Mouse (Mus musculus) lung, postnatal 14 days (tissue): ENCODE results near the gene Mdp1.
A peak's percentile ranks its signal among the peaks of the same experiment; 100 is the strongest.

Experiments used
- DNase-seq: peaks from one replicate; pipeline ENCODE4 v3.0.0; 2021

Mdp1 gene

GRCm38 (mm10) chr14:55659960-55660573, at the start of gene Mdp1:
TSS of gene Mdp1 (minus strand) at chr14:55660508.
- DNase-seq: peak; percentile 76

DNA sequence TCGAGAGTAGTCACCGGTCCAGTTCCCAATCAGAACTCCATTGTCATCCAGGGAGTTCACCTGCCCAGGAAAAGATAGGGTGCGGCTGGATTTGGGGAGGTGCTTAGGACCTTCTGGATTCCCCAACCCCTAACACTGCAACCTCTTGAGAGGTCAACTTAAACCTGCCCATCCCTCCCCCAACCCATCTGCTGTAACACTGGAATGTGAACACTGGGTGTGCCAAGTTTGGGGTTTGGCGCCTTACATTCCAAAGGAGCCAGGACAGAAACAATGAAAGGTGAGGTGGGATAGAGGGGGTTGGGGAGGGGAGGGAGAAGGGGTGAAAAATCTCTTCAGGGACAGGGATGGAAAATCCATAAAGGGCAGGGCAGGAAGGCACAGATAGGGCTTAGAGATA, 49.2 kb upstream of the Mdp1 start:
- no peak for DNase-seq

DNA sequence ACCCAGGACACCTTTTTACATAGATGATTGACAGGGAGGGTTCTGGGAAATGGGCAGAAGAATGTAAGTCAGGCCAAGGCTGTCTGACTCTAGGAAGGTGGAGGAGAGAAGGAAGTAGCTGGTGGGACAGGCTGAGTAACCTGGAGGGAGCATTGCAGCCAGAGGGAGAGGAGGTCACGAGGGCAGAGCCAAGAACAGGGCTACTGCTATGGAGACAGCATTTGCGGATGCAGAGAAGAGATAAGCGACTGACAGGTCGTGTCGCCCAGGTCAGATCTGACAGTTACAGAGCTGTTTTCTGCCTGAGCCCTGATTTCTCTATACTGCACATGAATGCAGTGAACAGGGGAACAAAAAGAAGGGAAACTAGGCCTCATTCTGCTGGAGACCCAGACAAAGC, 47.1 kb upstream of the Mdp1 start:
- DNase-seq: no peak

GRCm38 (mm10) chr14:55706051-55706600, 45.8 kb upstream of the Mdp1 start:
- no peak for DNase-seq

DNA sequence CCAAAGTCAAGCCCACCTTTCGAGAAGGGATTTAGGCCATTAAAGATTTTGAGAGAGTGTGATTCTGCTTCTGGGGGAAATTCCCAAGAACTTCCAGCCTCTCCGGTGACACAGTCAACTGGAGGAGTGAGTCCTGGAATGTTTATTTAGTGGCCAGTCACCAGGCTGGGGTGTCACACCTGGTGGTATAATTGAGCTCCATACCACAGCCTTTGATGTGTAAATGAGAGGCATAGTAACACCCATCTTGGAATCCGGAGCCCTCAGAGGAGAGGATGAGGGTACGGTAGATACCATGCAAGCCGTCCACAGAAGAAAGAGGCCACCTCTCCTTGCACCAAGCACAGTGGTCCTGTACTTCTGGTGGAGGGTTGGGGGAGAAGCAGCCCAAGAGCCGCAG, 42.5 kb upstream of the Mdp1 start:
- DNase-seq: no peak

DNA sequence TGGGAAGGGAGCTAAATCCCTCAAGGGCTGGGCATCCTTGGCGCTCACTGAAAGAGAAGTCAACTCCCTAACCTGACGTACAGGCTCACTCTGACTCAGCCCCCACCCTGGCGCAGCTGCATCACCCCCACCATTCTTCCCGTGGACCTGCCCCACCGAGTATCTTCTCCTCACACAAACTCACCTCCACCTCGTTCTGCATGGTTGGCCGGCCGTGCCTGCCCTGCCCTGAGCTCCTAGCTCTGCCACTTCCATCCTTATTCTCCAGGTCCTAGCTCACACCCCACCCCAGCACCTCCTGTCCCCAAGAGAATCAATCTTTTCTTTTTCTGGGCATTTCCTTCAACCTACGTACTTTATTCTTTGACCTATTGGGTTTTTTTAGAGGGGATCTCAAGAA, 40.8 kb upstream of the Mdp1 start:
- DNase-seq: no peak

- no peak for DNase-seq
Measured at GRCm38 (mm10) chr14:55697226-55697625, 36.9 kb upstream of the Mdp1 start.

- DNase-seq: no peak
Measured at GRCm38 (mm10) chr14:55689433-55689832, 29.1 kb upstream of the Mdp1 start.

DNA sequence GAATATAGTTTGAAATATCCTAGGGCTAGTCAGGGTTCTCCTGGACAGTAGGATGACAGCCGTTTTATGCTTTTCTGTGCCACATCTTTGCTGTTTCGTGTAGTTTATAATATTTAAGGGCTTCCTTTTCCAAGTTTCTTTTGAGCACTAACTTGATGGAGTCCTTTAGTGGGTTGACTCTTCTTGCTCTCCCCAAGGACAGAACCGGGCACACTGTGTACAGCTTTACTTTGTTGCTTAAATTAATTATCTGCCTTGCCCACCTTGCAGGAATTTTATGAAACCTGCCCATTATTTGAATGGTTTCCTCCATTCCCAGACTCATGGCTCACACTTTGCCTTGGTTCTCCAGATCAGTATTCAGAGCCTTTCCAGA, 21.8 kb upstream of the Mdp1 start:
- DNase-seq: no peak

GRCm38 (mm10) chr14:55681160-55682117, 21.1 kb upstream of the Mdp1 start, which contains the start of gene Tinf2:
TSS of gene Tinf2 (minus strand) at chr14:55681820.
- DNase-seq: peak; percentile 94

DNA sequence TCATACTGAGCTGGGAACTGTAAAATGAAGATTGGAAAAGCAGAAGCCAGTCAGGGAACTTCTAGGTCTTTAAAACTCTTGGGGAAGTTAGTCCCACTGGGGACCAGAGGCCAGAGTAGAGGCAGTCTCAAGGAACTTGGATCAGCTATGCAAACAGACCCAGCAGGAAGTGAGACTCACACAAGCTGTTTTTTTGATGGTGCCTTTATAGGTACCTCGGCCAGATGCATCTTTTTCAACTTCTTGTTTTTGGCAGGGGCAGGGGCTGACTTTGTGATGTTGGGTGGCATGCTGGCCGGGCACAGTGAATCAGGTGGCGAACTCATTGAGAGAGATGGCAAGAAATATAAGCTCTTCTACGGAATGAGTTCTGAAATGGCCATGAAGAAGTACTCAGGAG, 17.3 kb upstream of the Mdp1 start:
- DNase-seq: no peak

DNA sequence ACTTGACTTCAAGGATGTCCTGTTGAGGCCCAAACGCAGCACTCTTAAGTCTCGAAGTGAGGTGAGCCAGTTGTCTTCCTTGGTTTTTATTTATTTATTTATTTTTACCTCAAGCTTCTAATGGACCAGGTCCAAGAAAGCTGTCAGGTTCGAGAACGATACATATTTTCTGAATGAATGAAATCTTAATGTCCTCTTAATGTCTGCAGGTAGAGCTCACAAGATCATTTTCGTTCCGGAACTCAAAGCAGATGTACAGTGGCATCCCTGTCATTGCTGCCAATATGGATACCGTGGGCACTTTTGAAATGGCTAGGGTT, 12.4 kb upstream of the Mdp1 start:
- DNase-seq: no peak

GRCm38 (mm10) chr14:55671833-55672740, 11.8 kb upstream of the Mdp1 start, which contains the start of the genes Gmpr2 and Nedd8:
TSS of gene Gmpr2 (plus strand) at chr14:55671941.
TSS of gene Nedd8 (minus strand) at chr14:55672124.
- peak; percentile 85 for DNase-seq

GRCm38 (mm10) chr14:55671486-55671832, 11.2 kb upstream of the Mdp1 start:
- DNase-seq: no peak

- DNase-seq: no peak
Measured at GRCm38 (mm10) chr14:55660636-55661035, 328 bp upstream of the Mdp1 start.

- DNase-seq: no peak
Measured at GRCm38 (mm10) chr14:55658011-55658410, 2.3 kb downstream of the Mdp1 start.

GRCm38 (mm10) chr14:55656935-55657334, 3.4 kb downstream of the Mdp1 start:
- DNase-seq: no peak

GRCm38 (mm10) chr14:55651528-55651927, 8.8 kb downstream of the Mdp1 start:
- no peak for DNase-seq

DNA sequence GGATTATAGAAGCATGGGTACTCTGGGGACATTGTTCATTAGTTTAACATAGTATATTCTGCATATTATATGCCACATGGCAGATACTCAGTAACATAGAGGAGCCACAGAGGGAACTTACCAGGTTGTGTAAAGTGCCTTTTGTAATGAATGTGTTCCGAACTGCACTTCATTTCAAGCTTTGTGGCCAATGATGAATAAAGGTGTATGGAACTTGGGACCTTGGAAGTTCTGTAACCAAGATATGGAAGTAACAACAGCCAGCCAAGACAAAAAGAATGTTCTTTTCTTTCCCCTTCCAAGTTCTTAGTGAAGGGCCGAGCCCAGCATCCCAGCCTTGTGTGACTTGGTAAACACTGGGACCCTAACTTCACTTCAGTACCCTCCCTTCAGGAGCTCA, 10.4 kb downstream of the Mdp1 start, which contains the start of gene Tssk4:
Tssk4 (plus strand) TSS at position 301 of the 400 bp plus-strand sequence.
- no peak for DNase-seq

GRCm38 (mm10) chr14:55644261-55644888, 15.9 kb downstream of the Mdp1 start:
- no peak for DNase-seq

GRCm38 (mm10) chr14:55643060-55643907, 17.0 kb downstream of the Mdp1 start, which contains the start of gene Tm9sf1:
TSS of gene Tm9sf1 (minus strand) at chr14:55643806.
- peak; percentile 80 for DNase-seq
